Mouse (Mus musculus): Measurements from ENCODE around the gene Zic4. TPM values are rescaled to one million over a fixed set of nuclear protein-coding genes. Genes with fewer than 3 reads are reported as not detected.

Zic4 gene
- polyA plus RNA-seq, 1 experiment from 2014 or later = not detected

GRCm38 (mm10) chr9:91384136-91384500 is 21.9 kb downstream of the Zic4 start:
- ATAC-seq (ENCODE audit: low read depth) = no peak
- Histone ChIP-seq H3K9ac (ENCODE audit: low read length) (no peak overlapping the region), H3K27ac (ENCODE audit: low read length) (no peak overlapping the region), H3K4me2 (ENCODE audit: low read depth, low read length) (no peak overlapping the region), H3K27me3 (ENCODE audit: control insufficient read depth, insufficient read depth, low read depth, low read length) (peaks cover 95% of the 10 kb centered on the region), H3K9me3 (ENCODE audit: control insufficient read depth, low read length) (no peaks in the 10 kb centered on the region), H3K36me3 (ENCODE audit: control insufficient read depth, insufficient read depth, low read length) (no peaks in the 10 kb centered on the region), H3K4me1 (replicated peaks; ENCODE audit: control insufficient read depth, insufficient read depth, low read length) (peaks cover 8% of the 10 kb centered on the region; the same call in 1 of the 2 replicates), H3K4me3 (ENCODE audit: low read length) (no peak overlapping the region)
- WGBS = under 1% methylated on average over 30 of the region's 30 CpGs

- Histone ChIP-seq H3K27ac (ENCODE audit: low read length) (no peak overlapping the region), H3K9me3 (ENCODE audit: control insufficient read depth, low read length) (no peaks in the 10 kb centered on the region), H3K27me3 (ENCODE audit: control insufficient read depth, insufficient read depth, low read depth, low read length) (peaks cover 94% of the 10 kb centered on the region), H3K4me3 (ENCODE audit: low read length) (no peak overlapping the region), H3K36me3 (ENCODE audit: control insufficient read depth, insufficient read depth, low read length) (no peaks in the 10 kb centered on the region), H3K4me2 (ENCODE audit: low read depth, low read length) (no peak overlapping the region), H3K4me1 (replicated peaks; ENCODE audit: control insufficient read depth, insufficient read depth, low read length) (peaks cover 8% of the 10 kb centered on the region; the same call in 1 of the 2 replicates), H3K9ac (ENCODE audit: low read length) (no peak overlapping the region)
- 8% methylated on average over 4 of the region's 4 CpGs for WGBS
- no peak for ATAC-seq (ENCODE audit: low read depth)
Measured at GRCm38 (mm10) chr9:91384693-91385560, 22.7 kb downstream of the Zic4 start.

- H3K27ac ChIP-seq (ENCODE audit: low read length) = no peak overlapping the region
- H3K9me3 ChIP-seq (ENCODE audit: control insufficient read depth, low read length) = no peaks in the 10 kb centered on the region
- no peak overlapping the region for H3K4me2 ChIP-seq (ENCODE audit: low read depth, low read length)
- peaks cover 95% of the 10 kb centered on the region for H3K27me3 ChIP-seq (ENCODE audit: control insufficient read depth, insufficient read depth, low read depth, low read length)
- peaks cover 8% of the 10 kb centered on the region; the same call in 1 of the 2 replicates for H3K4me1 ChIP-seq (replicated peaks; ENCODE audit: control insufficient read depth, insufficient read depth, low read length)
- H3K9ac ChIP-seq (ENCODE audit: low read length) = no peak overlapping the region
- 3% methylated on average over 8 of the region's 8 CpGs for WGBS
- H3K36me3 ChIP-seq (ENCODE audit: control insufficient read depth, insufficient read depth, low read length) = no peaks in the 10 kb centered on the region
- no peak for ATAC-seq (ENCODE audit: low read depth)
- H3K4me3 ChIP-seq (ENCODE audit: low read length) = no peak overlapping the region
Measured at GRCm38 (mm10) chr9:91385561-91386430, 23.6 kb downstream of the Zic4 start.

- no peak overlapping the region for H3K9ac ChIP-seq (ENCODE audit: low read length)
- H3K27me3 ChIP-seq (ENCODE audit: control insufficient read depth, insufficient read depth, low read depth, low read length) = peaks cover 95% of the 10 kb centered on the region
- 1% methylated on average over 17 of the region's 17 CpGs for WGBS
- no peak overlapping the region for H3K4me3 ChIP-seq (ENCODE audit: low read length)
- no peaks in the 10 kb centered on the region for H3K36me3 ChIP-seq (ENCODE audit: control insufficient read depth, insufficient read depth, low read length)
- no peak overlapping the region for H3K4me2 ChIP-seq (ENCODE audit: low read depth, low read length)
- H3K4me1 ChIP-seq (replicated peaks; ENCODE audit: control insufficient read depth, insufficient read depth, low read length) = peaks cover 3% of the 10 kb centered on the region; the same call in 1 of the 2 replicates
- H3K27ac ChIP-seq (ENCODE audit: low read length) = no peak overlapping the region
- ATAC-seq (ENCODE audit: low read depth) = no peak
- H3K9me3 ChIP-seq (ENCODE audit: control insufficient read depth, low read length) = no peaks in the 10 kb centered on the region
Measured at GRCm38 (mm10) chr9:91386502-91386890, 24.3 kb downstream of the Zic4 start.

- Histone ChIP-seq H3K4me2 (ENCODE audit: low read depth, low read length) (no peak overlapping the region), H3K27me3 (ENCODE audit: control insufficient read depth, insufficient read depth, low read depth, low read length) (peaks cover 95% of the 10 kb centered on the region), H3K4me1 (replicated peaks; ENCODE audit: control insufficient read depth, insufficient read depth, low read length) (no peaks in the 10 kb centered on the region), H3K36me3 (ENCODE audit: control insufficient read depth, insufficient read depth, low read length) (no peaks in the 10 kb centered on the region), H3K27ac (ENCODE audit: low read length) (no peak overlapping the region), H3K4me3 (ENCODE audit: low read length) (no peak overlapping the region), H3K9ac (ENCODE audit: low read length) (no peak overlapping the region), H3K9me3 (ENCODE audit: control insufficient read depth, low read length) (no peaks in the 10 kb centered on the region)
- WGBS = 1% methylated on average over 31 of the region's 31 CpGs
- no peak for ATAC-seq (ENCODE audit: low read depth)
Measured at GRCm38 (mm10) chr9:91386891-91387739, 24.9 kb downstream of the Zic4 start.

GRCm38 (mm10) chr9:91387740-91388080 is 25.5 kb downstream of the Zic4 start:
- no peaks in the 10 kb centered on the region for H3K4me1 ChIP-seq (replicated peaks; ENCODE audit: control insufficient read depth, insufficient read depth, low read length)
- no peak overlapping the region for H3K4me3 ChIP-seq (ENCODE audit: low read length)
- H3K9ac ChIP-seq (ENCODE audit: low read length) = no peak overlapping the region
- 2% methylated on average over 5 of the region's 5 CpGs for WGBS
- H3K27ac ChIP-seq (ENCODE audit: low read length) = no peak overlapping the region
- H3K36me3 ChIP-seq (ENCODE audit: control insufficient read depth, insufficient read depth, low read length) = no peaks in the 10 kb centered on the region
- no peak for ATAC-seq (ENCODE audit: low read depth)
- no peaks in the 10 kb centered on the region for H3K9me3 ChIP-seq (ENCODE audit: control insufficient read depth, low read length)
- peaks cover 94% of the 10 kb centered on the region for H3K27me3 ChIP-seq (ENCODE audit: control insufficient read depth, insufficient read depth, low read depth, low read length)
- no peak overlapping the region for H3K4me2 ChIP-seq (ENCODE audit: low read depth, low read length)

GRCm38 (mm10) chr9:91388173-91388572 is 26.0 kb downstream of the Zic4 start:
- ATAC-seq (ENCODE audit: low read depth) = no peak
- H3K9ac ChIP-seq (ENCODE audit: low read length) = no peak overlapping the region
- H3K27me3 ChIP-seq (ENCODE audit: control insufficient read depth, insufficient read depth, low read depth, low read length) = peaks cover 90% of the 10 kb centered on the region
- H3K27ac ChIP-seq (ENCODE audit: low read length) = no peak overlapping the region
- H3K36me3 ChIP-seq (ENCODE audit: control insufficient read depth, insufficient read depth, low read length) = no peaks in the 10 kb centered on the region
- 4% methylated on average over 4 of the region's 4 CpGs for WGBS
- no peak overlapping the region for H3K4me3 ChIP-seq (ENCODE audit: low read length)
- H3K4me2 ChIP-seq (ENCODE audit: low read depth, low read length) = no peak overlapping the region
- H3K4me1 ChIP-seq (replicated peaks; ENCODE audit: control insufficient read depth, insufficient read depth, low read length) = no peaks in the 10 kb centered on the region
- H3K9me3 ChIP-seq (ENCODE audit: control insufficient read depth, low read length) = no peaks in the 10 kb centered on the region

GRCm38 (mm10) chr9:91393376-91394068 is 31.3 kb downstream of the Zic4 start:
- no peak overlapping the region for H3K4me2 ChIP-seq (ENCODE audit: low read depth, low read length)
- H3K4me1 ChIP-seq (replicated peaks; ENCODE audit: control insufficient read depth, insufficient read depth, low read length) = no peaks in the 10 kb centered on the region
- peaks cover 85% of the 10 kb centered on the region for H3K27me3 ChIP-seq (ENCODE audit: control insufficient read depth, insufficient read depth, low read depth, low read length)
- H3K27ac ChIP-seq (ENCODE audit: low read length) = no peak overlapping the region
- H3K9me3 ChIP-seq (ENCODE audit: control insufficient read depth, low read length) = no peaks in the 10 kb centered on the region
- no peaks in the 10 kb centered on the region for H3K36me3 ChIP-seq (ENCODE audit: control insufficient read depth, insufficient read depth, low read length)
- no peak overlapping the region for H3K9ac ChIP-seq (ENCODE audit: low read length)
- ATAC-seq (ENCODE audit: low read depth) = no peak
- 5% methylated on average over 8 of the region's 8 CpGs for WGBS
- H3K4me3 ChIP-seq (ENCODE audit: low read length) = no peak overlapping the region

Data from lung, embryonic 16.5 days (tissue).